Mouse (Mus musculus) liver, adult 2 months (tissue): ENCODE results near the gene Gp1ba.

Source experiments
- CTCF ChIP-seq: fragments of 200-500 bp; IDR thresholded peaks from 2 replicates; pipeline ENCODE4 v1.5.1; 2011; ENCODE audit warnings: low read depth, low read length, control low read depth
- POLR2A ChIP-seq: fragments of 200-500 bp; IDR thresholded peaks from 2 replicates; pipeline ENCODE4 v1.6.1; 2011; ENCODE audit warnings: low read length, control low read depth; ENCODE audit not compliant: insufficient read depth; ENCODE audit errors: extremely low read depth

- peak; percentile 35 for TF ChIP-seq CTCF
- no peak for TF ChIP-seq POLR2A
These were observed 15.7 kb upstream of the Gp1ba start for GRCm38 (mm10) chr11:70623053-70623742.
